Mouse (Mus musculus): ENCODE measurements around the gene Gm28047.
"Not testable (repeated sequence)": the region's sequence is repeated elsewhere in the genome, so short reads cannot be mapped to it uniquely, and the experiment has no call there.

DNA sequence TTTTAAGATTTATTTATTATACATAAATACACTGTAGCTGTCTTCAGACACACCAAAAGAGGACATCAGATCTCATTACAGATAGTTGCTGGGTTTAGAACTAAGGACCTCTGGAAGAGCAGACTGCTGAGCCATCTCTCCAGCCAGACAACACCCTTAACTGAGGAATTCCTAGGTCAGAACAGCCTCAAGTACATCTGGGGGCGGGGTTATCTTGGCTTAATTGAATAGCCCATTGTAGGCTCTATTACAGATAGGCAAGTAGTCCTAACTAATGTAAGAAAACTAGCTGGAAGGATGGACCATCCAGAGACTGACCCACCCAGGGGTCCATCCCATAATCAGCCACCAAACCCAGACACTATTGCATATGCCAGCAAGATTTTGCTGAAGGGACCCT is 16.3 kb downstream of the Gm28047 start:
- not testable (repeated sequence) for TF ChIP-seq CTCF (IDR thresholded peaks at IDR 0.05; ENCODE audit: low read depth, low read length); POLR2A (IDR thresholded peaks at IDR 0.05; ENCODE audit: extremely low read depth, insufficient read depth, low read length)

All from liver, adult 2 months (tissue).